Mouse (Mus musculus): ENCODE measurements at regions not wholly inside any gene's neighbourhood (a gene's known extent, or its start where the extent isn't known, plus 50 kb on each side); places are given as distances from the start of the nearest gene placed in this dataset.
A peak's percentile ranks its signal among the peaks of the same experiment; 100 is the strongest.

GRCm38 (mm10) chr12:12622712-12623292 lies 318.9 kb downstream of the Mycn start:
- DNase-seq, result peak; percentile 47 to 69

GRCm38 (mm10) chr12:12621506-12621905 lies 320.2 kb downstream of the Mycn start:
- DNase-seq, result no peak

- DNase-seq, result no peak
These were observed 321.4 kb downstream of the Mycn start for GRCm38 (mm10) chr12:12620316-12620715.

GRCm38 (mm10) chr12:12619431-12619830 lies 322.3 kb downstream of the Mycn start:
- DNase-seq, result no peak

- DNase-seq, result no peak
These were observed 329.2 kb downstream of the Mycn start for GRCm38 (mm10) chr12:12612520-12612919.

- DNase-seq, result no peak
These were observed 330.9 kb downstream of the Mycn start for GRCm38 (mm10) chr12:12610861-12611260.

GRCm38 (mm10) chr12:12607995-12608394 lies 333.7 kb downstream of the Mycn start:
- no peak for DNase-seq

GRCm38 (mm10) chr12:12606911-12607310 lies 334.8 kb downstream of the Mycn start:
- no peak for DNase-seq

- DNase-seq, result no peak
These were observed 336.2 kb downstream of the Mycn start for GRCm38 (mm10) chr12:12605495-12605894.

- DNase-seq, result no peak
These were observed 339.4 kb downstream of the Fam49a start for GRCm38 (mm10) chr12:12601362-12601761.

- no peak for DNase-seq
These were observed 333.5 kb downstream of the Fam49a start for GRCm38 (mm10) chr12:12595399-12595798.

GRCm38 (mm10) chr12:12594567-12594966 lies 332.6 kb downstream of the Fam49a start:
- no peak for DNase-seq

GRCm38 (mm10) chr12:12593343-12593742 lies 331.4 kb downstream of the Fam49a start:
- no peak for DNase-seq

- DNase-seq, result no peak
These were observed 328.9 kb downstream of the Fam49a start for GRCm38 (mm10) chr12:12590753-12591291.

- no peak for DNase-seq
These were observed 326.9 kb downstream of the Fam49a start for GRCm38 (mm10) chr12:12588771-12589370.

- no peak for DNase-seq
These were observed 324.5 kb downstream of the Fam49a start for GRCm38 (mm10) chr12:12586436-12586835.

- DNase-seq, result no peak
These were observed 319.6 kb downstream of the Fam49a start for GRCm38 (mm10) chr12:12581271-12582186.

GRCm38 (mm10) chr12:12580763-12581178 lies 318.8 kb downstream of the Fam49a start:
- peak; percentile 1 to 19 for DNase-seq

GRCm38 (mm10) chr12:12578278-12578677 lies 316.3 kb downstream of the Fam49a start:
- DNase-seq, result no peak

GRCm38 (mm10) chr12:12570563-12571251 lies 308.8 kb downstream of the Fam49a start:
- DNase-seq, result no peak

GRCm38 (mm10) chr12:12567734-12568104 lies 305.8 kb downstream of the Fam49a start:
- no peak for DNase-seq

- DNase-seq, result no peak
These were observed 305.3 kb downstream of the Fam49a start for GRCm38 (mm10) chr12:12567058-12567733.

Measured in lung, adult 18-20 months (tissue).